Mouse (Mus musculus) kidney, embryonic 15.5 days (tissue): ENCODE data around the gene Sptb. TPM values are rescaled to one million over a fixed set of nuclear protein-coding genes. Genes with fewer than 3 reads are reported as not detected.

ENCODE experiments used
- ATAC-seq: fragments of 200-750 bp; cut with Nextera tagmentation; replicated peaks from 2 replicates; pipeline ENCODE4 v1.8.0; 2017; ENCODE audit warnings: moderate TSS enrichment; ENCODE audit not compliant: low FRiP score
- H3K27ac ChIP-seq: fragments of 300-500 bp; sonication (generic); 2 replicates; pipeline ENCODE4 v1.5.1; 2015; ENCODE audit warnings: mild to moderate bottlenecking, inconsistent platforms
- H3K27me3 ChIP-seq: fragments of 300-500 bp; sonication (generic); 2 replicates; pipeline ENCODE4 v1.6.1; 2015; ENCODE audit warnings: inconsistent platforms
- H3K36me3 ChIP-seq: fragments of 300-500 bp; sonication (generic); 2 replicates; pipeline ENCODE4 v1.6.1; 2015; ENCODE audit warnings: inconsistent platforms
- H3K4me1 ChIP-seq: fragments of 300-500 bp; sonication (generic); 2 replicates; pipeline ENCODE4 v1.6.1; 2015; ENCODE audit warnings: inconsistent platforms
- H3K4me2 ChIP-seq: fragments of 300-500 bp; sonication (generic); 2 replicates; pipeline ENCODE4 v1.6.1; 2015; ENCODE audit warnings: moderate library complexity, mild to moderate bottlenecking, inconsistent platforms
- H3K4me3 ChIP-seq: fragments of 300-500 bp; sonication (generic); replicated peaks from 2 replicates; pipeline ENCODE4 v1.5.1; 2015; ENCODE audit warnings: mild to moderate bottlenecking, inconsistent platforms
- H3K9ac ChIP-seq: fragments of 300-500 bp; sonication (generic); 2 replicates; pipeline ENCODE4 v1.6.1; 2015; ENCODE audit warnings: mild to moderate bottlenecking, inconsistent platforms
- H3K9me3 ChIP-seq: fragments of 300-500 bp; sonication (generic); replicated peaks from 2 replicates; pipeline ENCODE4 v1.6.1; 2016; ENCODE audit warnings: inconsistent platforms
- WGBS: fragments of 180-500 bp; shearing (Covaris S2); methylation state at CpG from one replicate; pipeline ENCODE4 v1.1.7; 2015; ENCODE audit warnings: mixed read lengths; 5-methylcytosine and 5-hydroxymethylcytosine counted together
- microRNA-seq: library from miRNA; unstranded; fragments of <30 nt; microRNA quantifications from one replicate; pipeline ENCODE4, GENCODE M21; 2016
- polyA plus RNA-seq: library from polyadenylated mRNA; unstranded; fragments of >200 nt; fragmentation: Nextera tagmentation; extraction: Ambion mirVana; gene quantifications from 2 replicates; pipeline ENCODE4 v1.2.1, GENCODE M21; 2015

Gene Sptb
- polyA plus RNA-seq, 1 experiment from 2014 or later, result 2.1 TPM

- peak; percentile 89 for ATAC-seq
Observed at GRCm38 (mm10) chr12:76533377-76534222, 176.7 kb downstream of the Sptb start.

GRCm38 (mm10) chr12:76532926-76533376 is 177.4 kb downstream of the Sptb start:
- Histone ChIP-seq H3K36me3 (no peaks in the 10 kb centered on the region), H3K4me3 (peak overlapping the region; percentile 87), H3K4me1 (peaks cover 75% of the 10 kb centered on the region), H3K9me3 (no peaks in the 10 kb centered on the region), H3K27me3 (0 out of 2 replicates have a peak, but pooled peaks cover 2% of the 10 kb centered on the region), H3K9ac (peak overlapping the region; percentile 95), H3K4me2 (peak overlapping the region; percentile 93), H3K27ac (peak overlapping the region; percentile 95)
- ATAC-seq, result no peak
- WGBS, result 1% methylated on average over 31 of the region's 31 CpGs

More at GRCm38 (mm10) chr12:76533377-76534222, 176.7 kb downstream of the Sptb start:
- under 1% methylated on average over 73 of the region's 74 CpGs for WGBS
- H3K4me3 ChIP-seq, result peak overlapping the region; percentile 87
- H3K4me2 ChIP-seq, result peak overlapping the region; percentile 93
- peak overlapping the region; percentile 95 for H3K27ac ChIP-seq
- no peaks in the 10 kb centered on the region; the same call in 1 of the 2 replicates for H3K36me3 ChIP-seq
- 0 out of 2 replicates have a peak, but pooled peaks cover 2% of the 10 kb centered on the region for H3K27me3 ChIP-seq
- no peaks in the 10 kb centered on the region for H3K9me3 ChIP-seq
- peaks cover 79% of the 10 kb centered on the region for H3K4me1 ChIP-seq
- H3K9ac ChIP-seq, result peak overlapping the region; percentile 95

GRCm38 (mm10) chr12:76531986-76532925 is 178.1 kb downstream of the Sptb start:
- no peaks in the 10 kb centered on the region for H3K9me3 ChIP-seq
- H3K4me3 ChIP-seq, result peak overlapping the region; percentile 87
- H3K9ac ChIP-seq, result peak overlapping the region; percentile 95
- ATAC-seq, result peak; percentile 19; the same call in 1 of the 2 replicates
- 0 out of 2 replicates have a peak, but pooled peaks cover 2% of the 10 kb centered on the region for H3K27me3 ChIP-seq
- 4% methylated on average over 19 of the region's 19 CpGs for WGBS
- no peaks in the 10 kb centered on the region for H3K36me3 ChIP-seq
- H3K27ac ChIP-seq, result peak overlapping the region; percentile 95
- H3K4me1 ChIP-seq, result peaks cover 73% of the 10 kb centered on the region
- peak overlapping the region; percentile 93 for H3K4me2 ChIP-seq

- no peak for ATAC-seq
- Histone ChIP-seq H3K27ac (peak within 1 kb of the TSS; percentile 95), H3K9me3 (no peaks in the 10 kb centered on the region), H3K4me3 (peak within 1 kb of the TSS; percentile 87; the same call in 1 of the 2 replicates), H3K4me2 (peak within 1 kb of the TSS; percentile 93), H3K9ac (no peak within 1 kb of the TSS), H3K27me3 (0 out of 2 replicates have a peak, but pooled peaks cover 2% of the 10 kb centered on the region), H3K4me1 (peaks cover 58% of the 10 kb centered on the region), H3K36me3 (no peaks in the 10 kb centered on the region)
- WGBS, result 39% methylated on average over 6 of the region's 6 CpGs
Observed at GRCm38 (mm10) chr12:76530580-76531139, 179.7 kb downstream of the Sptb start, which contains the start of gene Plekhg3. Plekhg3 (plus strand) TSS chr12:76530891.

Small RNAs within 50 kb of the gene (microRNA-seq; reads per million reads assigned to microRNA genes)
- gene Mir5135, result not detected

Other genes with a start within 250 kb of the Sptb start
- gene Plekhg3, start 179.7 kb downstream of the Sptb start, polyA plus RNA-seq, result 18.2 and 18.8 TPM in 2 replicates
- 118 and 129 TPM in 2 replicates for gene Churc1, start 55.0 kb upstream of the Sptb start, polyA plus RNA-seq
- 37.5 and 43.7 TPM in 2 replicates for gene Fntb, start 55.0 kb upstream of the Sptb start, polyA plus RNA-seq
- 4.0 TPM in 1 of 2 replicates, not detected in the other for gene Gpx2, start 85.0 kb upstream of the Sptb start, polyA plus RNA-seq
- gene Rab15, start 112.4 kb upstream of the Sptb start, polyA plus RNA-seq, result 10.9 and 11.1 TPM in 2 replicates